Mouse (Mus musculus) brain, embryonic 14.5 days (tissue): ENCODE data around the gene Zfp853.

Source experiments
- CTCF ChIP-seq: fragments of 200-500 bp; IDR thresholded peaks from 2 replicates; pipeline ENCODE4 v1.5.1; 2012; ENCODE audit warnings: inconsistent platforms, mild to moderate bottlenecking, moderate library complexity, borderline replicate concordance; ENCODE audit not compliant: insufficient read depth, insufficient read length; ENCODE audit errors: extremely low read depth
- POLR2A ChIP-seq: fragments of 200-500 bp; IDR thresholded peaks from 2 replicates; pipeline ENCODE4 v1.6.1; 2012; ENCODE audit warnings: mild to moderate bottlenecking, inconsistent platforms, borderline replicate concordance; ENCODE audit not compliant: poor library complexity, insufficient read depth, insufficient read length, severe bottlenecking; ENCODE audit errors: extremely low read depth

GRCm38 (mm10) chr5:143252039-143252438 is 41.4 kb downstream of the Zfp853 start:
- TF ChIP-seq CTCF (no peak), POLR2A (no peak)
